Mouse (Mus musculus) thymus, postnatal 10 days (tissue): ENCODE data around the gene 1700020A23Rik.
A peak's percentile ranks its signal among the peaks of the same experiment; 100 is the strongest.

Experiments used
- DNase-seq, 2 experiments: peaks; one replicate each; pipeline ENCODE4 v3.0.0; 2021; ENCODE audit warnings: low spot score in 2 of 2

The 1700020A23Rik gene

DNA sequence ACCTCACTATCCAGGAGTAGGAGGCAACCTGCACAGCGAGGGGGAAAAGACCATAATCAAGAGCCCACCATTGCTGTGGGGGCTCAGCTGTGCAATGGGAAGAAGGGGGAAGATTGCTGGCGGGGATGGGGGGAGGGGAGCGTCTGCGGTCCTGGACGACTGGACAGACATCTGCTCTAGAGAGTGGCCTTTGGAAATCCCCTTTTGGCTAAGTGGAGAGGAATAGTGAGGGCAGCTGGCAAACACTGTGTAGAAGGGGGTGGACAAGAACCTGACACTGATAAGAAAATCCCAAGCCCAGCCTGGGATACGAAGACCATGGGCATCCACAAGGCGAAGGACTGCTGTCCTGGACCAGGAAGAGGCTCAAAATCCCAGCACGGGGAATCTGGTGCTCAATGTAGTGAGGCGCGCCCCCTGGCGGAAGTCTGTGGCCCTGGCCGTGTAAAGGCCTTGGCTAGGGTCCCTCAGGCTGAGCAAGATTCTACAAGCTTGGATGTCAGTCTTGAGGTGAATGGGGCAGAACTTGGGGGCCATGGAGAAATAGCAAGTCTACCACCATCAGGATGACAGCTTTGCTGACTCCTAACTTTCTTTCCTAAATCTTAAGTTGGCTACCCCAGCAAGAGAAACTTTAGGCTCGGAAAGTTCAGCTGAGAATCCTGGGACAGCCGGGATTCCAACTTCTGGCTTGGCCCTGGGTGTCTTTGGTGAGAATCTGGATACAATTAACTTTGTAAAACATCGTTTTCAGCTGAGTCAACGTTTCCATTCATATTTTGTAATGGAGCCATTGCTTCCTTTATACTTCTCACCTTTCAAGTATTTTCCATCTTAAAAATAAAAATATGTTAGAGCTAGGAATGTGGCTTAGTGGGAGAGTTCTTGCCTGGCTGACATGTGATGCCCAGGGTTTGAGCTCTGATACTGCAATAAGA, 6.8 kb downstream of the 1700020A23Rik start:
- peak; percentile 45 to 84 for DNase-seq

DNA sequence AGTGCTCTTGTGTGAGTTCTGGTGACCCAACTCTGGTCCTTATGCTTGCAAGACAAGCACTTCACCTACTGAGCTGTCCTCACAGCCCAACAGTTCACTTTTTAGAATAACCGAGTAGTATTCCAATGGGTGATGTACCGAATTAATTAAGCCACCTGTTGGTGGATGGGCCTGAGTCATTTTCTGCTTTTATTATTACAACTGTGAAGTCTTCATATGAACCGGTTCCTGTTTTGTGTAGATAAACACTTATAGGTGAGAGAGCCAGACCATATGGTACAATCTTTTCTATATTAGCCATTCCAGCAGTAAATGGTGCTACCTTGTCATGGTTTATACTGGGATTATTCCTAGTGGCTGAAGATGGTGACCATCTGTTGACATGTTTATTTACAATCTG, 7.7 kb downstream of the 1700020A23Rik start:
- no peak for DNase-seq

DNA sequence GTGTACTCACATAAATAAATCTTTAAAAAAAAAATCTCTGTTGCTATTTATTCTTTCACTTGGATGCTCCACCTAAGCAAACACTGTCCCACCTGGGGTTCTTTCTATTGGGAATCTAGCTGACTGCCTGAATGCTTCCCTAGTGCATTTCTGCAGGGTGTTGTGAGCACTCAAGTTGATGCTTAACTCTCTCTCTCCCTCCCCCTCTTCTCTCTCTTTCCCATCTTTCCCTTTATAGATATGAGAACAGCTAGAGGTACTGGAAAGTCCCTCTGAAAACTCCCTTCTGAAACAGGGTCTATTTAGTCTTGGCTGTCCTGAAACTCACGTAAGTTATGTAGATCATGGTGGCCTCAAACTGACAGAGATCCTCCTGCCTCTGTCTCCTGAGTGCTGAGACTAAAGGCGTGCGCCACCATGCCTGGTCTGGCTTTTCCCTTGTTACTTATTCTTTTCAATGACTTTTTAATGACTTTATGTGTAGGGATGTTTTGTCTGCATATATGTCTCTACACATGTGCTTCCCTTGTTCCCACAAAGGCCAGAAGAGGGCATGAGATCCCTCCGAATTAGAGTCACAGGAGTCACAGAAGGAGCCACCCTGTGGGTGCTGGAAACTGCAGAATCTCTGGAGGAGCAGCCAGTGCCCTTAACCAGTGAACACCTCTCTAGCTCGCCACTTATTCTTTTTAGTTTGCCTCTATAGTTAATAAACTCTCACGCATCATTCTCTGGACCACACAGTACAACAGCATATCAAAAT, 9.2 kb downstream of the 1700020A23Rik start:
- no peak for DNase-seq

DNA sequence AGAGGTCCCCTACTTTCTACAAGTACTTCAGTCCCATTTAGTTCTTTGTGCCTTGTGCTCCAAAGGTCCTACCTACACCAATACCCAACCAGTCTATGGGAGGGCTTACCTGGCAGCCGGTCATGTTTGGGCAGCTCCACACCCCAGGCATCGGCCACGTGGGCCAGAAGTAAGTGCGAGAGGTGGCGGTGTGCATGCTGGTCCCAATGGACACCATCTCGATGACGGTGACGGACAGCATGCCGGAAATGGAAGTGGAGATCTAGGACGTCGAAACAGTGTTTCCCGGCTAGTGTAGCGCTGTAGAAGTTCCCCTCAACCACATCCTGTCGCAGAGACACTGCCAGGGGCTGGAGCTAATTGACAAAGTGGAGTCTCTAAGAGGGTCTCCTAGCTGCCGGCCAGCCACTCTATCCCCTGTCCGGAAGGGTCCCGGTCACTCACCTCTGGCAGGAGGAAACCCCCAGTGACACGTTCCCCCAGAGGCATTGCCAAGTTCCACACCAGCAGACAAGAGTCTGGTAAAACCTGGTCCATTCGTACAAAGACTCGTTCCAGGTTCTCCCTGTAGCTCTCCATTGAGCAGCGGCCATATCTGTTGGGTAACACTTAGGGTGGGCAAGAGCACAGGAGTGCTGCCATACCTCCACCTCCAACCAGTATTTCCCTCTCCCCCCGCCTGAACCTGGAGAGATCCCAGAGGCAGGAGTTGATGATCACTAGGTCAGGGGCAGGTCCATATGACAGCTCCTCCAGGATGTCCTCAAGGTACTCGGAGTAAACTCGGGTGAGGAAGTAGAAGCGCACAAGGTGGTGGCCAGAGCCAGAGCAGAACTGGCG, 16.9 kb downstream of the 1700020A23Rik start:
- DNase-seq, result no peak

DNA sequence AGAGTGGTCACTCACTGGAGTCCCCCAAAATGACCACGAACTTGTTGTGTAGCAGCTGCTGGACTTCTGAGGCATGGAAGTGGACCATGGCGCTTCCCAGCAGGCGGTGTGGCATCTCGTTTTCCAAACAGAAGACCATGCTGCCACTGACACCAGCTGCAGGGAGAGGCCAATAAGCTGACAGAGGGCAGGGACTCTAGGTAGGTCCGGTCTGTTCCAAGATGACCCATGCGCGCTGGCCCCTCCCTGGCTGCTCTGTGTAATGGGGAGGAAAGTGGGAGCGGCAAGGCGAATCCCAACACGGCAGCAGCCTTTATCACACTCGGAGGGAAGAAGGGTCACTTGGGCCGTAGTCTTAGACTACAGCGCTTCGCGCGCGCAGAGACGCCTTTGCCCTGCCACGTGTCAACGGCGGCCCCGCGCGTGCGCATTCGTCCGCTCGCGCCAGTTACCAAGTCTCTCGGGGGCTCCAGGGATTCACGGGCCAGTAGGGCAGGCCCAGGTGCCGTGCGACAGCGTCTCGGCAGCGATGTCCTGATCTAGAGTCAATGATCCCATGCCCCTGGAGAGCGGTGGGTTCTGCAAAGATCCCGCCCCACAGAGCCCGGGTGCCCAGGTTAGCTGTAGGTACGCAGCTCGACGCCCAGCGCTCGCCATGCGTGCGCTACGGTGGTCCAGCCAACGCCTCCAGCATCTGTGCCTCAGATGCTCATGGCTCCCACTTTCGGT, 18.5 kb downstream of the 1700020A23Rik start:
- peak; percentile 80 to 83 for DNase-seq

DNA sequence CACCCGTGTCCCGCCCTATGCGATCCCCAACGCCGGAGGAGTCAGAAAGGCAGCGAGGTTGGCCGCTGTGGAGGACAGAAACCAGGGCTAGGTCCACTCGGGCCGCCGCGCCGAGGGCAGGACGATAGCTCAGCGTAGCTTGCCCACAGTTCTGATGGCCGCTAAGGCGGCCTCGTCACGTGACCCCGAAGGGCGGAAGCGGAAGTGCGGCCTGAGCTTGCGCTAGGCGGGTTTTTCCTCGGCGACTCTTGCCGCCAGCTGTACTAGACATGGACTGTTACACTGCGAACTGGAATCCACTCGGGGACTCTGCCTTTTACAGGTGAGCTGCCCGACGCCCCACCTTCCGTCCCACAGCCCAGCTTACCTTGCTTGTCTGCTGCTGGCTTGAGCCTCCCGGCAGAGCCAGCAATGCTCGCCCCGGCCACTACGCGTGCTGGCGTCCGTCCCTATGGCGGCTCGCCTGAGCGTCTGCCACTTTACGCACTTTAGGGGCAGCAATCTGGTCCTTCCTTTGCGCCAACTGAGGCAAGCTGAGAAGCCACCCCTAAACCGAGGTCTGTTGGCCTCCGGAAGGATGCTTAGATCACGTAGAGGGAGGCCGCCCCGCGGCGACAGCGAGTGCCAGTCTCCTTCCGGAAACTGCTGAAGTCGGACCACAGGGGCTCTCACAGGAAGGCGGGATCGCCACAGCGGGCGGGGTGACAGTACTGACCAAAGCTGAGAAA, 19.2 kb downstream of the 1700020A23Rik start, which contains the start of the genes Vps16 and Pced1a:
Gene Vps16 (plus strand): TSS at position 214 of the 728 bp plus-strand sequence.
Gene Pced1a (minus strand): TSS at position 576 of the 728 bp plus-strand sequence.
- DNase-seq, result peak; percentile 87 to 91

DNA sequence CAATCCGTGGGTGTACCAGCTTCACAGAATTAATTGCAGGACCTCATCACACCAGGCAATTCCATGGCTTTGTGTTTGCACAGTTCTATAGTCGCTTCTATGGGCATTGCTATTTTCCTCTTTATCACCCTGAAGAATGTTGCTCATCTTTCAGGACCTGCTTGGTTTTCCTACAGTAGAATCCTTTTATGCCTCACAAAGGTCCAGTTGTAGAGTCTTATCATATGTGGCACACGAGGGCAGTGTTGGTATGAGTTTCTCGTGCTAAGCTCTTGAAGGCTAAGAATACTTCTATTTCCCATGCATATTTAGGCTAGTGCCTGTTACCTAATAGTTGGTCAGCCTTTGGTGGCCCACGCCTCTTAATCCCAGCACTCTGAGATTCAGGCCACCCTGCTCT, 20.1 kb downstream of the 1700020A23Rik start:
- no peak for DNase-seq

DNA sequence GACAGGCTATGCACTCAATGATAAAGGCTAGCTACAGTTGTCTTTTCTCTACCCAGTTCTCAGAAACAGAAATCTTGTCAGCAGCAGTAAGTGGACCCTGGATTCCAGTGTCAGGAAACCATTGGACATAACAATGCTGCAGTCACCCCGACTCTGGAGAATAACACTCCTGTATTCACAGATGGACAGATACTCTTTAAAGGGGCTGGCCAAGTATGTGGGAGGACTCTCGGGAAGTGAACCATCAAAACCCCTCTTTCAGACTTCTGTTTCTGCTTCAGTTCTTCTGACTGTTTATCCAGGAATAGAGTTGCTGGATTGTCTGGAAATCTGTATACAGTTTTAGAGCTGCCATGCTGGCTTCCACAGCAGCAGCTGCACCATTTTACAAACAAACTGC, 24.8 kb downstream of the 1700020A23Rik start:
- DNase-seq, result no peak

DNA sequence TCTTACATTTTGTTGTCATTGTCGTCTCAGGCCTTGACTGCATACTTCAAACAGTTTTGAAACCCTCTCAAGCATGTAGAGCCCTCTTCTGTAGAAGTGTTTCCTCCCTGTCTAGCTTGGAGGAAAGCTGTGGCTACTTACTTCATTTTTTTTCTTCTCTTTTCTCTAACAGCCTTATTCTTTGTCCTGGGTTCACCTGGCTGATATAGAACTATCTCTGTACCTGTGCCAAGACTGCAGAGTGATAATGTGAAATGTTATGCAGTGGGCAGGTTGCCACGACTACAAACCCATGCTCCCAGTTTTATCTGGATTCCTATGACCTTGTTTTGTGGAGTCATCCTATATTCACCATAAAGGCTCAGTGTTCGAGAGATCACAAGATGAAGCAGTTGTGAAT, 25.4 kb downstream of the 1700020A23Rik start:
- DNase-seq, result no peak

DNA sequence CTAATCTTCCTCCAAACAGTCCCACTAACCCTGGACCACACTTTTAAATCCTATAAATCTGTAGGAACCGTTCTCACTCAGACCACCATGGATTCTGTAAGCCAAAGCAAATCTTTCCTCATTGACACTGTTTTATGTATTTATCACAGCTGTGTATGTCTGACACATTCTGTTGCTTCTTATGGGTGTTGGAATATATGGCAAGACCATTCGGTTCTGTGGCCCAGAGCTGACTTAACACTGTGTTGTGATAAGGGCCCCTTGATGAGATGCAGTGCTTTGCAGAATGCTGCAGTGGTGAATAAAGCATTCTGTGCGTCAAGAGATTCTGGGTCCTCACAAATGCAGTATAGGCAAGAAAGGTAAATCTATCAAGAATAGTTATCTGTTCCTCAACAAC, 27.1 kb downstream of the 1700020A23Rik start:
- no peak for DNase-seq

DNA sequence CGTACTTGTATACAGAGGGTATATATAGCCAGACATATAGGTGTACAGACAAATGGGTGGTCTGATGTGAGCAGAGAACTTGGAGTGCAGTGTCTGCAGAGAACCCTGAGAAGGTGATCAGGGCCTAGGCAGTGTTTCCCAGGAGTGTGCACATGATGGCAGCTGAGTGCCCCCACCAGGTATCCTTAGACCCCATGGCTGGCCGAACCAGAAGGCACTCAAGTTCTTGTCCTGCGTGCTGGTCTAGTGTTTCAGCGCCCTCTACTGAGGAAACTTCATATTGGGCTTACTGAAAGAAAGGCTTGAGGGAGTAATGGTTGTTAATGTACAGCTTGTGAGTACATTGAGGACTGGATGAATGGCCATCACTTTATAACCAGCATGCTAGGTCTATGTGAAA, 28.1 kb downstream of the 1700020A23Rik start:
- DNase-seq, result peak in 1 of 2 experiments; percentile 67

DNA sequence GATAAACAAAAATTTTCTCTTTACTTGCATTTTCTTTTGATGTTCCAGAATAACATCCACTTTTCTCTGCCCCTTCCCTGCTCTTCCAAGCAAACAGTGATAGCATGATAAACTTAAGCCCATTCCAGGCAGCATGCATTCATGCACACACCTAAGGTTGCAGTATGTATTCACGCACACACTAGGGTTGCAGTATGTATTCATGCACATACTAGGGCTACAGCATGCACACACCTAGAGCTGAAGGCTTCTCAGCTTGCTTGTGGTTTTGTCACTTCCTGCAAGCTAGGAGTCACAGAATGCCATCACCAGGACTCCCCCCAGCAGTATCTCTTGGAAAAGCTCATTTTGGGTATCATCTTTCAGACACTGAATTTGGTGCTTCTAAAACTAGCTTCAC, 31.7 kb downstream of the 1700020A23Rik start:
- no peak for DNase-seq

DNA sequence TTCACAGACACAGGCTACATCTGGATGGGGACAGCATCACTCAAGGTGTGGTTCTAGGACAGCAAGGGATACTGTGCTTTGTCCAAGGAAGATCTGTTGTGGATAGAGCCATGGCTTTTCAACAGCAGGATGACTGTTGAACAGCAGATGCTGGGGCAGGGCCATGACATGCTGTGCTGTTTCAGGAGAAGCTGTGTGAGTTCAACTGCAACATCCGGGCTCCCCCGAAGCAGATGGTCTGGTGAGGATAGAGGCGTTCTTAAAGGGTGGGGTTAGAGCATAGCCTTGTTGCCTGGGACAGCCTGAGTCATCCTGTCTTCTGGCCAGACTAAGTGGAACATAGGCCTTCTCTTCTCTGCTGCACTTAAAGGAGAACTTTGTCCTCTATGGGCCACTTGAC, 33.8 kb downstream of the 1700020A23Rik start:
- no peak for DNase-seq

DNA sequence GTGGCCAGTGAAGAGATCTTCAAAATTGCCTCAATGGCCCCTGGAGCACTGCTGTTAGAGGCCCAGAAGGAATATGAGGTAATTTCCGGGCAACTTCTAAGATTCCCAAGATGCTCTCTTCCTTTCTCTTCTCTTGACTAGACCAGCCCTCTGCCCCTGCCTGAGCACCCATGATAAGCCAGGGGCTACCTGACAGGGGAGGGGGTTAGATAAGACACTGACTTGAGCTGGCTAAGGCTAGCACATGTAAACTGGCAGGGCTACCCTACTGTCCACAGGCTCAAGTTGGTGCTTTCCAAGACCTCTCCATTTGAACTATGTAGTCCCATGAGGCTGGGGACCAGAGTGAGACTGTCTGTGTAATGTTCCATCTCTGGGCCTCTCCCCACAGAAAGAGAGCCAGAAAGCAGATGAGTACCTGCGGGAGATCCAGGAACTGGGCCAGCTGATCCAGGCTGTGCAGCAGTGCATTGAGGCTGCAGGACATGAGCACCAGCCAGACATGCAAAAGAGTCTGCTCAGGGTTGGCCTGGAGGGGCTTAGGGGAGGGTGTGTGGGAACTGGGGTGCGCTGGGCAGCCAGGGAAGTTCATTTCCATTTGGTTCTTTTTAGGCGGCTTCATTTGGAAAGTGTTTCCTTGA, 34.9 kb downstream of the 1700020A23Rik start:
- no peak for DNase-seq

DNA sequence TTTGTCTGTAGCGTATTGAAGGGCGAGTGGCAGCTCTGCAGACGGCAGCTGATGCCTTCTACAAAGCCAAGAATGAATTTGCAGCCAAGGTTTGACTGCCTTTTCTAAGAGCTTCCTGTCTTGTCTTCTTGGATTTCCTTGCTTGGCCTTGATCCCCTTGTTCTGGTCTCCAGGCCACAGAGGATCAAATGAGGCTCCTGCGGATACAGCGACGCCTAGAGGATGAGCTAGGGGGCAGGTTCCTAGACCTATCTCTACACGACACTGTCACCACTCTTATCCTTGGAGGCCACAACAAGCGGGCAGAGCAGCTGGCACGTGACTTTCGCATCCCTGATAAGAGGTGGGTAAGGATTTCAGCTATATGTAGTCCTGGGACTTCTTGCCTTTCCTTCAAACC, 37.1 kb downstream of the 1700020A23Rik start:
- DNase-seq, result no peak

DNA sequence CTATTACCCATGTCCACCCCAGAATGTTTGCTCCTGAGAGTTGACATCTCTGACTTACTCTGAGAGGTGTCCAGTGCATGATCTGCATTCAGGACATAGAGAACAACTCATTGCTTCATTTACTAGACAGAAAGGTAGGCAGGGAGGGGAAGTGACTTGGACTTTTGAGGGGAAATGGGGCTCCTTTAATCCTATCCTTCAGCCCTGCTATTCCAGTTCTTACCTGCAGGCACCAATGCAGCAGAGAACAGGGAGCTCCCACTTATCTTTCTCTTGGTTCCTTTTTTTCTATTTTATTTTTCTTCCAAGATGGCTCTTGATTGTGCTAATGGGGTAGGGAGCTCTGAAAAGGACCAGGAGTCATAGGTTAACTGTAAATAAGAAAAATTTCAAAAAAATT, 43.4 kb downstream of the 1700020A23Rik start:
- DNase-seq, result no peak

DNA sequence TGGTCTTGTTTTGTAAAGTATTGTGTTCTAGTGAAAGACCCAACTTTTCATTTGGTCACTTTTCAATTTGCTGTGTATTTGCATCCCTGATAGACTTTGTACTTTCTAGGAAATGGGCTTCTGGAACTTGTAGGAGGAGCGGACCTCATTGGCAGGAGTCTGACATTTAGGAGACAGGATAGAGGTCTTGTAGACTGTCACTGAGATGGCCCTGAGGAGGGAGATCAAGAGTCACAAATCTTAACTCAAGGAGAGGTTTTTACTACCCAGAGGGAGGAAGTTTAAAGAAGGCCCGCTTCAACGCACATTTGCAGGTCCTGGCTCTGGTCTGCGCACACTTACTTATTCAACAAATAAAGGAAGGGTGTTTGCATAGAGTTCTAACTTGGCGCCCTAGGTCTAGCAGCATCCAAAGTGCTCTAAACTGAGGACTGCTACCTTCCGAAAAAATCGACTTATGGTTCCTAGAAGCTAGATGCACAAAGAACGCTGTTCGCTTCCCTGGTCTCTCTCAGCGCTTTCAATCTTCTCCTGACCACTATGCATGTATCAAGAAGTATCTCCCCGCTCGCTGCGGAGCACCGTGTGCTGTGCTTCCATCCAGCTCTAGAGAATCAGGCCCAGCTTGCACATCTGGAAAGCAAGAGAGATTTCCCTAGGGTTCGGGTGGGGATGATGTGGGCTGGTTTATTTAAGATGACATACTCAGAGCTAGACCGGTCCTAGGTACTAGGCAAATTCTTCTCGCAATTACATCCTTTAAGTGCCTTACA, 44.1 kb downstream of the 1700020A23Rik start:
- no peak for DNase-seq

DNA sequence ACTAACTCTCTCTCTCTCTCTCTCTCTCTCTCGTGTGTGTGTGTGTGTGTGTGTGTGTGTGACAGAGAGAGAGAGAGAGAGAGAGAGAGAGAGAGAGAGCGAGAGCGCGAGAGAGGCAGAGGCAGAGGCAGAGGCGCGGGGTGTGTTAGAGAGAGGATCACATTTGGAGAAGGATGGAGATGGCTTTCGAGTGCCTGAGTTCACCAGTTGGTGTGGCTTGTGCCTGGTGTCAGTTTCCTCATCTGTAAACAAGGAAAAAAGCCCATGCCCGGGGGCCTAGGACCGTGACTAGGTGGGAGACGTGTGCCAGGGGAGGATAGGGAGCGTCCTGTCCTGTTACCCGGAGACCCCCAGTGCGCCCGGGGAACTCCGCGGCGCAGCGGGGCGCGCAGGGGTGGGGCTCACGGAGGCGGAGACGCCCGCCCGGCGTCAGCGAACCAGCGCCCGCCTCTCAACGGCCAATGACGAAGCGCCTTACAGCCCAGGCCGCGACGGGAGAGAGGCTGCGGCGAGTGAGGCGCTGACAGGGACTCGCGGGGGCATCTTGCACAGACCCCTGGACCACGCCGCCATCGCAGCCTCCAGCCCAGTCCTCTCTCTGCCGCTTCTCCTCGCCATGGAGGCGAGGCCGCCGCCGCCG, 44.9 kb downstream of the 1700020A23Rik start, which contains the start of gene Ptpra:
Gene Ptpra (plus strand): TSS at position 485 of the 640 bp plus-strand sequence.
- peak; percentile 86 to 91 for DNase-seq

DNA sequence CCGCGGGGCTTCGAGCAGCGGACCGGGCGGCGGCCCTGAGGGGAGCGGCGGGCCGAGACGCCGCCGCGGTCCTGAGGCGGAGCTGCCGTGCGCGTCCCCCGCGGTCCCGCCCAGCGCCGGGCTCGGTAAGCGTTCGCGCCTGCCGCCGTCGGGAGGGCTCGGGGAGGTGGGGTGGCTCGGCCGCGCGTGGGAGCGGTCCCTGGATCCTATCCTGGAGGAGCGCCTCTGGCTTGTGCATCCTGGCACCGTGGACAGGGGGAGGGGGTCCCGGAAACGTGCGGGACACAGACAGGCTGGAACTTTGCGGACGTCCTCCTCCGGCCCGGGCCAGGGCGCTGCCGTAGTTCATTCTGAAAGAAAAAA, 45.4 kb downstream of the 1700020A23Rik start:
- DNase-seq, result peak; percentile 56 to 59
